Mouse (Mus musculus): ENCODE results near the gene Frs2. TPM values are rescaled to one million over a fixed set of nuclear protein-coding genes. Genes with fewer than 3 reads are reported as not detected.
"Not testable (repeated sequence)": the region's sequence is repeated elsewhere in the genome, so short reads cannot be mapped to it uniquely, and the experiment has no call there.

The Frs2 gene
- polyA plus RNA-seq, 1 experiment: 14.9 TPM

DNA sequence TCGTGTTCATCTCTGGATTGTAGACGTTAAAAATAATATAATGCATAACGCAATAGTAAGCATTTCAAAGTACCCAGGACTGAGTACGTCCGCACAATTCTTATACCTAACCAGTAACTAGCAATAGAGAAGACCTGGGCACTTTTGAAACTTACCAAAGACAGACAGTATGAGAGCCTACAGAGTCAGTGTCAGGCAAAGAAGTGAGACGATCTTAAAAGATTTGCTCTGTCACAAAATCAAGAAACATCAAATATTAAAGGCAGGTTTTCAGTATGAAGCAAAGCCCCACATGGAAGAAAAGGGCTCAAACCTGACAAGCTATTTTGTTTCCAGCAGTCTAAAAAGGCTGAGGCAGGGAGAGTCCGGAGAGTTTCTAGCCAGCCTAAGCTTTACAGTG lies 907 bp upstream of the Frs2 start:
- no peak for DNase-seq
- Histone ChIP-seq H3K4me1 (ENCODE audit: control insufficient read depth, insufficient read depth, low read length) (peaks cover 14% of the 10 kb centered on the region), H3K4me3 (replicated peaks; ENCODE audit: extremely low read depth, low read depth, low read length) (peak overlapping the region; percentile 23)
- 20% methylated on average over 7 of the region's 7 CpGs for WGBS
- TF ChIP-seq CTCF (IDR thresholded peaks at IDR 0.05; ENCODE audit: insufficient read depth, low read length) (no peak), POLR2A (IDR thresholded peaks at IDR 0.05; ENCODE audit: borderline replicate concordance, extremely low read depth, low read depth, low read length) (no peak)

DNA sequence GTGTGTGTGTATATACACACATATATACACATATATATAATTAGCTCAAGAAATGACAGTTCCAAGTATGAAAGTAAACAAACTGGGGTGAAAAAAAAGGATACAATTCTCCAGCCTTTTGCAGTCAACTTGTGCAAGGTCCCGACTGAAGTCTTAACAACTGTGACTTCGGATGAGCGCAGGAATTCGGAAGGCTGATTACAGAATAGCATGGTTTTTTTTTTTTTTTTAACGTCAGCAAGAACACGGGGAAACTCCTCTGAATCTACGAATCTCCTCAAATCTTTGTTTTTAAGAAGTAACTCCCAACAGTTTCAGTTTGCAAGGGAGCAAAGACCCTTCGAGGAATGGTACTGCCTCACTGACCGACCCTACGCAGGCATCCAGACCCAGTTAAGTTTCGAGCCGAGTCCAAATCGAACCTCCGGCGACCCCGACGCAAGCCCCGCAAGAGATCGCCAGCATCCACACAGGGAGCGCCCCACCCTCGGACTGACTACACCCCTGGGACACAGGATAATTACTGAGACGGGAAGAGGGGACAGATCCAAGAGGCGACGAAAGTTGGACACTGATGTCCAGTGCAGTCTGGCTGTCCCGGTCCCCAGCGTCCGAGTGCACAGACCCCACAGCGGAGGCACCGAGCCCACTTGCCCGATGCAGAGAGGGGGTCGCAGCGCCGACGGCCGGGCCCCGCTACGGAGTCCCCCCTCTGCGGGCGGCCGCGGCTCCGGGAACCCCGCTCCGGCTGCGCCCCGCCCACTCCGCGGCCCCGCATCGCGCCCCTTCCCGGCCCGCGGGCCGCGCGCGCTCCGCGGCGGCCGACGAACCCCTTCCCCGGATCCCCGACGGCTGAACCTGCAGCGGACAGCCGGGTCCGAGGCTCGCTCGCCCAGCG lies 622 bp downstream of the Frs2 start:
- H3K4me1 ChIP-seq (ENCODE audit: control insufficient read depth, insufficient read depth, low read length): peaks cover 14% of the 10 kb centered on the region
- WGBS: under 1% methylated on average over 71 of the region's 72 CpGs
- H3K4me3 ChIP-seq (replicated peaks; ENCODE audit: extremely low read depth, low read depth, low read length): peak overlapping the region; percentile 84
- peak; percentile 42 for DNase-seq
- no peak for TF ChIP-seq CTCF (IDR thresholded peaks at IDR 0.05; ENCODE audit: insufficient read depth, low read length)
- TF ChIP-seq POLR2A (IDR thresholded peaks at IDR 0.05; ENCODE audit: borderline replicate concordance, extremely low read depth, low read depth, low read length): no peak

DNA sequence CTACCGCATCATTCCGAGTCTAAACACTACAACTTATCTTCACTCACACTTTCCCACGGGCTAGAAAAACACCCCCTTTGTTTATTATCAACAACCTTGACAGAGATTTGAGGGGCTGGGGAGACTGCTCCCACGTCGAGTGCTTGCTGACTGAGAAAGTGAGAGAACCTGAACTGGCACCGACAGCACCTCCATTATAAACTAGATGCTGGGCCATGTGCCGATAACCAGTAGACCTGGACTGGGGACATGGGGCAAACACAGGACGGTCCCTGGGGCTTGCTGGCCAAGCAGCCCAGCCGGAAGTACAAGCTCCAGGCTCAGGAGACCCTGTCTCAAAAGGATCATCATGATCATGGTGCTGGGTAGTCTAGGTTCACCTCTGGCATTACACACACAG lies 1.9 kb downstream of the Frs2 start:
- no peak overlapping the region for H3K4me3 ChIP-seq (replicated peaks; ENCODE audit: extremely low read depth, low read depth, low read length)
- H3K4me1 ChIP-seq (ENCODE audit: control insufficient read depth, insufficient read depth, low read length): peaks cover 16% of the 10 kb centered on the region
- 23% methylated on average over 9 of the region's 9 CpGs for WGBS
- TF ChIP-seq POLR2A (IDR thresholded peaks at IDR 0.05; ENCODE audit: borderline replicate concordance, extremely low read depth, low read depth, low read length): no peak
- no peak for TF ChIP-seq CTCF (IDR thresholded peaks at IDR 0.05; ENCODE audit: insufficient read depth, low read length)
- no peak for DNase-seq

DNA sequence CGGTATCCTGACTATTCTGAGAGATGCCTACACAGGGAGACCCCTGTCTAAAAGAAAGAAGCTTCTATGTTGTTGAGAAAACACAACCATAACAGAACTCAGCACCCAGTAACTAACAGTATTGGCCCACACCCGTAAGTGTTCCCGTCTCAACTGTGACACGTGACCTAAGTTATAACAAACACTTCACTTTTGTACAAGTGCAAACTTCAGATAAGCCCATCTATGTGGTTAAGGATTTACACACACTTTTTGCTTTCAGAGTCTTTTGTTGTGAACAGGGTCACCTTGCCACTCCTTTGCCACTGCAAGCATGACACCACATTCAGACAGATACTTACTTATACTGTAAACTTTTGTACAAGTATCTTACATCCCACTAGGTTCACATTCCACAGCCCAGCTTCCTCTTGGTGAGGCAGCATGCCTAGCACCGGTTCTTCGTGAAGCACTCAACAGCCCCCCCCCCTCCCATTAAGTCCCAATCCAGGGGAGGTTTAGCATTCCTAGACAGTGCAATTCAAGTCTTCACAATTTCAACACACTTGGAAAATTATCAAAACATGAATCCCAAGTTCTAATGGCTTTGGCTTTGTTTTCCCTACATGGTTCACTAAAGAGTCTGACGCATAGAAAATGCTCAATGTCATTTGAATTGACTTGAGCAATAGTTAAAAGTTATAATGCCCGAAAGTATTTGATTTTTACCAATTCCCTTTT lies 2.6 kb downstream of the Frs2 start:
- TF ChIP-seq POLR2A (IDR thresholded peaks at IDR 0.05; ENCODE audit: borderline replicate concordance, extremely low read depth, low read depth, low read length) (no peak), CTCF (IDR thresholded peaks at IDR 0.05; ENCODE audit: insufficient read depth, low read length) (no peak)
- peak; percentile 59 for DNase-seq
- Histone ChIP-seq H3K4me1 (ENCODE audit: control insufficient read depth, insufficient read depth, low read length) (peaks cover 15% of the 10 kb centered on the region), H3K4me3 (replicated peaks; ENCODE audit: extremely low read depth, low read depth, low read length) (no peak overlapping the region)
- 28% methylated on average over 8 of the region's 8 CpGs for WGBS

DNA sequence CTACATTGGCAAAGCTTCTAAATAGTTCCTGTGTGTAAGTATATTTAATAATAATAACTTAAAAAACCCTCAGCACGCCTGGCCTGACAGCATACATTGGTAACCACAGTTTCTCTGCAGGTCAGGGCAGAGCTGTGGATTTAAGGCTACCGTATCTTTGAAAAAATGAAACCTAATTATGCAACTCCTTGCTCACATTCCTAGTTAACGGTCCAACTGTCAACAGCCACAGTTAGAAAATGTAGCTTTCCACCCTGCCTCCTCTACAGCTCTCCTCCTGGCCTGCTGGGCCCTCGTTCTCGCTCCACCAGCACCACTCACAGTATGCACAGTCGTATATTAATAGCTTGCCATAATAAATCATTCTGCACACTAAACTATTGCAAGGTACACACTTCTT lies 3.7 kb downstream of the Frs2 start:
- 34% methylated on average over 6 of the region's 6 CpGs for WGBS
- DNase-seq: no peak

DNA sequence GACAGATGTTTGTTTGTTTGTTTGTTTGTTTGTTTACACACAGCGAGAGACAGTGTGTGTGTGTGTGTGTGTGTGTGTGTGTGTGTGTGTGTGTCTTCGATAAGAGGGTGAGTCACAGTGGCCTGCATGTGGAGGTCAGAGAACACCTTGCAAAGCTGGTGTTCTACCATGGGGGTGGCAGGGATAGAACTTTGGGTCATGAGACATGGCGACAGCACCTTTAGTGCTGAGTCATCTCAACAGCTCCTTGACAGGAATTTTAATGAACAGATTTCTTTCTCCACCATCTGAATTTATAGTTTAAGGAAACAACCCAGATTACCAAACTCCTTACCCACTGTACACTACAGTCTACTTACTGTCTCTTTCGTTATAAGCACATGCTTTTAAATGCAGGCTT lies 4.3 kb downstream of the Frs2 start:
- H3K4me1 ChIP-seq (ENCODE audit: control insufficient read depth, insufficient read depth, low read length): peaks cover 16% of the 10 kb centered on the region
- DNase-seq: no peak
- no peak overlapping the region for H3K4me3 ChIP-seq (replicated peaks; ENCODE audit: extremely low read depth, low read depth, low read length)
- WGBS: 68% methylated on average over 4 of the region's 4 CpGs
- TF ChIP-seq POLR2A (IDR thresholded peaks at IDR 0.05; ENCODE audit: borderline replicate concordance, extremely low read depth, low read depth, low read length): no peak
- no peak for TF ChIP-seq CTCF (IDR thresholded peaks at IDR 0.05; ENCODE audit: insufficient read depth, low read length)

More for the DNA sequence above, 3.7 kb downstream of the Frs2 start:
- no peak overlapping the region for H3K4me3 ChIP-seq (replicated peaks; ENCODE audit: extremely low read depth, low read depth, low read length)
- TF ChIP-seq CTCF (IDR thresholded peaks at IDR 0.05; ENCODE audit: insufficient read depth, low read length) (no peak), POLR2A (IDR thresholded peaks at IDR 0.05; ENCODE audit: borderline replicate concordance, extremely low read depth, low read depth, low read length) (no peak)
- H3K4me1 ChIP-seq (ENCODE audit: control insufficient read depth, insufficient read depth, low read length): peaks cover 14% of the 10 kb centered on the region

DNA sequence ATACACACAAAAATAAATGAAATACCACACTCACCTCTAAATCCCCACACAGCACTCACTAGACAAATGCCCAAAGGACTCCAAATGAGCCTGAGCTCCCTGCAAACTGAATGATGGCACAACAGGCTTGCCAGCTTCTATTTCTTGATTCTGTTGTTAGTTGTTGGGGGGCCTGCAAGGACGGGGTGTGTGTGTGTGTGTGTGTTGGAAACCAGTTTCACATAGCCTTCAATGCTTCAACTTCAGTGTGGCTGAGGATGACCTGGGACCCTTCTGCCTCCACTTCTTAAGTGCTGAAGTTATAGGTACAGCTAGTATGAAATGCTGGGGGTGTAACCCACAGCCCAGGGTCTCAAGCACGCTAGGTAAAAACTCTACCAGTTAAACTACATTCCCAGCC lies 5.0 kb downstream of the Frs2 start:
- no peak overlapping the region for H3K4me3 ChIP-seq (replicated peaks; ENCODE audit: extremely low read depth, low read depth, low read length)
- 91% methylated on average over 2 of the region's 2 CpGs for WGBS
- no peak for TF ChIP-seq CTCF (IDR thresholded peaks at IDR 0.05; ENCODE audit: insufficient read depth, low read length)
- no peak for TF ChIP-seq POLR2A (IDR thresholded peaks at IDR 0.05; ENCODE audit: borderline replicate concordance, extremely low read depth, low read depth, low read length)
- no peak for DNase-seq
- H3K4me1 ChIP-seq (ENCODE audit: control insufficient read depth, insufficient read depth, low read length): peaks cover 16% of the 10 kb centered on the region

DNA sequence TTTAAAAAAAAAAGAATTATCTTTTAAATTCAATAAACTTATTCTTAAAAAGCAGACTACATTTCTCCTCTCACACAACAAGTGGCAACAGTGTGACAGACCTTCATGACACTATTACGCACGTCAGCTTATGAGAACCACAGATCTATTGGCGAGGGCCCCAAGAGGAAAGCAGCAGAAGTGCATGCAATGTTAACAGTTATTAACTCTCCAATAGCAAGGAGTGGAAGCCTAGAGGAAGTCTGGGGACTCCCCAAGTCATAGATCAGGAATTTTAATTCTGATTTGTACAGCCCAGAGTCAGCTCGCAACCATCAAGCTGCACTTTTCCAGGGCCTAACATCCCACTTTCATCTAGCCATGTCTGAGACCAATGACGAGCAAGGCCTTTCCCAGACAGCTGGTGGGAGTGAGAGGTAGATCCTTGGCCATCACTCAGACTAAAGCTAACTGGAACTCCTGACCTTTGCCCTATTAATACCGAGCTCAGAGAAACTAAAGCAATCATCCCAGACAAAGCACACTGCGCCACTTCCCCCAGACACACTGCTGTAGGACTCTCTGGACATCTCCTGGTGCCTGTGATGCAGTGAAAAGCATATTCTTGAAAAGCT lies 6.3 kb downstream of the Frs2 start:
- 57% methylated on average over 7 of the region's 7 CpGs for WGBS
- H3K4me1 ChIP-seq (ENCODE audit: control insufficient read depth, insufficient read depth, low read length): peaks cover 16% of the 10 kb centered on the region
- no peak for DNase-seq
- TF ChIP-seq POLR2A (IDR thresholded peaks at IDR 0.05; ENCODE audit: borderline replicate concordance, extremely low read depth, low read depth, low read length) (no peak), CTCF (IDR thresholded peaks at IDR 0.05; ENCODE audit: insufficient read depth, low read length) (no peak)
- no peak overlapping the region for H3K4me3 ChIP-seq (replicated peaks; ENCODE audit: extremely low read depth, low read depth, low read length)

DNA sequence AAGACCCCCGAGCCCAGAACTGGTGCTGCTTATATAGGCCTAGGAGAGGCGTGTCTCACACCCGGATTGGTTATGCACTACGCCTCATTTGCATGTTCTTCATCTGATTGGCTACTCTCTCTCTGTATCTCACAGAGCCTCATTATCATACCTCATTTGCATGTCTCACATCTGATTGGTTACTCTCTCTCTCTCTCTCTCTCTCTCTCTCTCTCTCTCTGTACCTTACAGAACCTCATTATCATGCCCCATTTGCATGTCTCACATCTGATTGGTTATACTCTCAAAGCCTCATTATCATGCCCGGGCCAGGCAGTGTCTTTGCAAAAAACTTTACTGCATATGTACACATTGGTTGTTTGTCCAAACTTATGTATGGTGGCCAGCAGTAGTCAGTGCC lies 16.8 kb downstream of the Frs2 start:
- H3K4me3 ChIP-seq (replicated peaks; ENCODE audit: extremely low read depth, low read depth, low read length); DNase-seq: not testable (repeated sequence)
- WGBS: 96% methylated on average over 5 of the region's 5 CpGs
- H3K4me1 ChIP-seq (ENCODE audit: control insufficient read depth, insufficient read depth, low read length): peaks cover 20% of the 10 kb centered on the region
